ENCODE assay signal across 15 mouse cellular contexts in genomic region chr8:10901014-10901413, GRCm38 (mm10).
DNase-seq lines count a peak whose midpoint lies in the region; ATAC-seq and TF ChIP-seq lines count a peak whose summit lies in the region.
"Had no signal": no experiment of that assay in that cellular context is flagged by ENCODE, and none has a peak within 500 bp of the region (broad histone marks: within the 10 kb centered on the region; RNA-seq: fewer than 3 reads in every experiment).

No protein-coding gene starts in this region.

- no peak for TF ChIP-seq POLR2A in small intestine, adult 2 months (IDR thresholded peaks at IDR 0.05; ENCODE audit: low read depth, low read length)

- no peak for DNase-seq in heart, embryonic 10.5 days (ENCODE audit: low spot score)
- peak; percentile 62 for DNase-seq in MEL-GATA-1-ER (ENCODE audit: extremely low read depth, low read depth)
- DNase-seq in cerebellum, postnatal 4 days (ENCODE audit: low spot score in 2 of 2): no peak
- DNase-seq in urinary bladder, postnatal 25 days (ENCODE audit: low spot score): no peak
- DNase-seq in gastrocnemius, postnatal 25 days: no peak
- DNase-seq: adrenal gland, postnatal 36 days; cerebellum, adult 9-11 months; kidney, postnatal 14 days; lung, postnatal 14 days had no signal

- peaks cover 53% of the 10 kb centered on the region for H3K4me1 ChIP-seq in heart, embryonic 10.5 days
- peaks cover 31% of the 10 kb centered on the region for H3K4me1 ChIP-seq in heart, embryonic 11.5 days (ENCODE audit: control insufficient read depth, insufficient read depth, low read length)
- peaks cover 24% of the 10 kb centered on the region for H3K4me1 ChIP-seq in liver, embryonic 12.5 days
- peaks cover 4% of the 10 kb centered on the region; the same call in 1 of the 2 replicates for H3K4me1 ChIP-seq in small intestine, adult 2 months (ENCODE audit: control insufficient read depth, insufficient read depth, insufficient read length, low read length)

- no peaks in the 10 kb centered on the region for H3K9me3 ChIP-seq in heart, embryonic 10.5 days
- H3K9me3 ChIP-seq in heart, embryonic 11.5 days (replicated peaks; ENCODE audit: control insufficient read depth, low read length): no peaks in the 10 kb centered on the region
- no peaks in the 10 kb centered on the region for H3K9me3 ChIP-seq in liver, embryonic 12.5 days (replicated peaks)
- H3K9me3 ChIP-seq: embryonic facial prominence, embryonic 15.5 days; heart, embryonic 12.5 days had no signal

- H3K27ac ChIP-seq in heart, embryonic 10.5 days: peak overlapping the region; percentile 12; the same call in 1 of the 2 replicates
- H3K27ac ChIP-seq in heart, embryonic 11.5 days (ENCODE audit: low read depth, low read length): no peak overlapping the region
- H3K27ac ChIP-seq in liver, embryonic 12.5 days: no peak overlapping the region
- H3K27ac ChIP-seq in small intestine, adult 2 months (ENCODE audit: insufficient read depth, low read depth, low read length): peak overlapping the region; percentile 30
- H3K27ac ChIP-seq: embryonic facial prominence, embryonic 15.5 days; hindbrain, embryonic 14.5 days had no signal

- H3K4me3 ChIP-seq in heart, embryonic 10.5 days: no peak overlapping the region
- H3K4me3 ChIP-seq in heart, embryonic 11.5 days (ENCODE audit: low read depth, low read length): no peak overlapping the region
- H3K4me3 ChIP-seq in liver, embryonic 12.5 days: no peak overlapping the region
- H3K4me3 ChIP-seq in small intestine, adult 2 months (ENCODE audit: low read depth, low read length): no peak overlapping the region
- H3K4me3 ChIP-seq: embryonic facial prominence, embryonic 15.5 days; heart, embryonic 12.5 days had no signal

- H3K9ac ChIP-seq in heart, embryonic 11.5 days (ENCODE audit: low read depth, low read length): no peak overlapping the region
- no peak overlapping the region for H3K9ac ChIP-seq in liver, embryonic 12.5 days
- H3K9ac ChIP-seq: embryonic facial prominence, embryonic 15.5 days; heart, embryonic 12.5 days; hindbrain, embryonic 14.5 days had no signal

- 55% methylated on average over 3 of the region's 3 CpGs for WGBS in heart, embryonic 10.5 days
- WGBS in heart, embryonic 11.5 days (ENCODE audit: insufficient replicate concordance): 51% methylated on average over 3 of the region's 3 CpGs
- WGBS in liver, embryonic 12.5 days (ENCODE audit: insufficient replicate concordance): 14% methylated on average over 3 of the region's 3 CpGs
- WGBS in small intestine, adult 2 months: 55% methylated on average over 3 of the region's 3 CpGs

- H3K27me3 ChIP-seq in heart, embryonic 10.5 days (ENCODE audit: insufficient read depth, poor library complexity, severe bottlenecking): 0 out of 2 replicates have a peak, but pooled peaks cover 6% of the 10 kb centered on the region
- H3K27me3 ChIP-seq in heart, embryonic 11.5 days (ENCODE audit: control insufficient read depth, insufficient read depth, low read length): no peaks in the 10 kb centered on the region
- H3K27me3 ChIP-seq in liver, embryonic 12.5 days (replicated peaks): peaks cover 38% of the 10 kb centered on the region
- H3K27me3 ChIP-seq in small intestine, adult 2 months (ENCODE audit: control insufficient read depth, insufficient read depth, low read length): no peaks in the 10 kb centered on the region
- H3K27me3 ChIP-seq: embryonic facial prominence, embryonic 15.5 days had no signal

- ATAC-seq in heart, embryonic 11.5 days (replicated peaks; ENCODE audit: insufficient number of reproducible peaks, low FRiP score, low TSS enrichment): no peak
- peak; percentile 80 for ATAC-seq in liver, embryonic 12.5 days

- no peaks in the 10 kb centered on the region for H3K36me3 ChIP-seq in heart, embryonic 10.5 days
- H3K36me3 ChIP-seq in heart, embryonic 11.5 days (ENCODE audit: control insufficient read depth, insufficient read depth, low read length): no peaks in the 10 kb centered on the region
- no peaks in the 10 kb centered on the region for H3K36me3 ChIP-seq in liver, embryonic 12.5 days
- H3K36me3 ChIP-seq in small intestine, adult 2 months (ENCODE audit: control insufficient read depth, insufficient read depth, low read length): no peaks in the 10 kb centered on the region
- H3K36me3 ChIP-seq: embryonic facial prominence, embryonic 15.5 days; heart, embryonic 12.5 days had no signal

- no peak overlapping the region for H3K4me2 ChIP-seq in heart, embryonic 11.5 days
- peak overlapping the region; percentile 32 for H3K4me2 ChIP-seq in liver, embryonic 12.5 days
- H3K4me2 ChIP-seq: embryonic facial prominence, embryonic 15.5 days; heart, embryonic 12.5 days; hindbrain, embryonic 14.5 days had no signal

- TF ChIP-seq CTCF in small intestine, adult 2 months (IDR thresholded peaks at IDR 0.05; ENCODE audit: extremely low read depth, insufficient read length, insufficient replicate concordance, low read depth, low read length): no peak

Comparison
In these comparisons a context has a peak if more than half of its experiments do, and no peak if none do; other contexts are left out.
1. H3K27ac ChIP-seq: peak in heart, embryonic 10.5 days (single experiment) and small intestine, adult 2 months (single experiment); none in heart, embryonic 11.5 days (single experiment) and liver, embryonic 12.5 days (single experiment).